In genomic region chr10:80947802-80948201, GRCm38 (mm10) we compare ENCODE assay signal across 9 mouse cellular contexts. TPM values are rescaled to one million over a fixed set of nuclear protein-coding genes. Genes with fewer than 3 reads are reported as not detected.
DNase-seq lines count a peak whose midpoint lies in the region; ATAC-seq lines count a peak whose summit lies in the region.
"Had no signal": no experiment of that assay in that cellular context is flagged by ENCODE, and none has a peak within 500 bp of the region (broad histone marks: within the 10 kb centered on the region; RNA-seq: fewer than 3 reads in every experiment).

No protein-coding gene starts in this region.

- H3K27ac ChIP-seq in hindbrain, embryonic 10.5 days = no peak overlapping the region
- H3K27ac ChIP-seq: liver, embryonic 13.5 days had no signal

- no peak overlapping the region for H3K4me3 ChIP-seq in hindbrain, embryonic 10.5 days
- H3K4me3 ChIP-seq: liver, embryonic 13.5 days had no signal

- ATAC-seq in cerebellum, adult (ENCODE audit: insufficient number of reproducible peaks, low FRiP score, low TSS enrichment) = no peak

- no peaks in the 10 kb centered on the region for H3K36me3 ChIP-seq in hindbrain, embryonic 10.5 days
- H3K36me3 ChIP-seq: liver, embryonic 13.5 days had no signal

- no peaks in the 10 kb centered on the region for H3K9me3 ChIP-seq in hindbrain, embryonic 10.5 days
- H3K9me3 ChIP-seq: liver, embryonic 13.5 days had no signal

- peak; percentile 53 to 58 for DNase-seq in cerebellum, postnatal 10 days
- DNase-seq in retina, postnatal 1 day = peak; percentile 52
- DNase-seq in retina, embryonic 14.5 days (ENCODE audit: low spot score) = no peak
- peak; percentile 62 for DNase-seq in kidney, adult 8-10 months
- peak; percentile 81 for DNase-seq in testis, postnatal 10 days (ENCODE audit: low spot score)
- no peak for DNase-seq in spleen, postnatal 10 days (ENCODE audit: low spot score in 2 of 2)
- DNase-seq in hindbrain, embryonic 10.5 days (ENCODE audit: low spot score) = no peak
- DNase-seq: liver, embryonic 13.5 days had no signal

- H3K27me3 ChIP-seq in hindbrain, embryonic 10.5 days (ENCODE audit: insufficient read depth, poor library complexity, severe bottlenecking) = peaks cover 5% of the 10 kb centered on the region; the same call in 1 of the 2 replicates

- WGBS in hindbrain, embryonic 10.5 days = 71% methylated on average over 2 of the region's 2 CpGs

- H3K4me1 ChIP-seq in hindbrain, embryonic 10.5 days (replicated peaks) = peaks cover 41% of the 10 kb centered on the region

RNA-seq across cellular contexts. Expression of gene Gadd45b, which starts 17.9 kb away (rescaled TPM):
- 9.8 and 11.8 TPM in 2 replicates for polyA plus RNA-seq in hindbrain, embryonic 10.5 days (2016; fragmentation: Nextera tagmentation; extraction: Ambion mirVana)

RNA-seq across cellular contexts. Expression of gene Lmnb2, which starts 29.8 kb away (rescaled TPM):
- polyA plus RNA-seq in hindbrain, embryonic 10.5 days (2016; fragmentation: Nextera tagmentation; extraction: Ambion mirVana) = 65.8 and 78.4 TPM in 2 replicates

RNA-seq across cellular contexts. Expression of gene Timm13, which starts 47.0 kb away (rescaled TPM):
- polyA plus RNA-seq in hindbrain, embryonic 10.5 days (2016; fragmentation: Nextera tagmentation; extraction: Ambion mirVana) = 374 and 391 TPM in 2 replicates

Comparison
In these comparisons a context has a peak if more than half of its experiments do, and no peak if none do; other contexts are left out.
1. DNase-seq: peak in cerebellum, postnatal 10 days (2 of 2), retina, postnatal 1 day (single experiment), kidney, adult 8-10 months (2 of 2) and testis, postnatal 10 days (single experiment); none in retina, embryonic 14.5 days (single experiment), spleen, postnatal 10 days (0 of 2) and hindbrain, embryonic 10.5 days (single experiment).